Mouse (Mus musculus) ovary, postnatal 10 days (tissue): Measurements from ENCODE around the gene Il1f10.

Experiments used
- DNase-seq: peaks from one replicate; pipeline ENCODE4 v3.0.0; 2022; ENCODE audit warnings: low spot score

Il1f10 gene

GRCm38 (mm10) chr2:24290896-24291295 lies at the start of gene Il1f10:
Gene Il1f10 (plus strand): TSS chr2:24291196.
- DNase-seq, result no peak

DNA sequence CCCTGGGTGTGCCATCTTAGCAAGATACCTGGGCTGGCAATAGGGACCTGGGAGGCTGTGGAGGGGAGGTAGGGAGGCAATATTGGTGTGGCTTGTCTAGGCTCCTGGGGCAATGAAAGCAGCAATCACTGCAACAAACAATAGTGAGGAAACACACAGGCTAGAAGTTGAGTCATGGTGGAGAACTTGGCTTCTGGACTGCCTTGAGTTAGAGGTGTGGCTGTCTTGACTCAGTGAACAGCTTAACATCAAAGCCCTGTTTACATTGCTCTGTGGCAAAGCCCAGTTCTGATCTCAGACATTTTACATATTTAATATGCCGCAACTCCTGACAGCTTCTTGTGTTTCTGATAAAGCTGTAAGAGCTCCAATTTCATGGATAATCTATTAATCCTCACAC lies 23.5 kb upstream of the Il1f10 start:
- DNase-seq, result no peak

- no peak for DNase-seq
These were observed 17.4 kb upstream of the Il1f10 start for GRCm38 (mm10) chr2:24273619-24274018.

GRCm38 (mm10) chr2:24275146-24275545 lies 15.8 kb upstream of the Il1f10 start:
- no peak for DNase-seq

- no peak for DNase-seq
These were observed 14.3 kb upstream of the Il1f10 start, which contains the start of gene Il1f5 for GRCm38 (mm10) chr2:24276654-24277053. Gene Il1f5 (plus strand): TSS chr2:24276954.

- DNase-seq, result no peak
These were observed 3.6 kb downstream of the Il1f10 start for GRCm38 (mm10) chr2:24294616-24295015.

DNA sequence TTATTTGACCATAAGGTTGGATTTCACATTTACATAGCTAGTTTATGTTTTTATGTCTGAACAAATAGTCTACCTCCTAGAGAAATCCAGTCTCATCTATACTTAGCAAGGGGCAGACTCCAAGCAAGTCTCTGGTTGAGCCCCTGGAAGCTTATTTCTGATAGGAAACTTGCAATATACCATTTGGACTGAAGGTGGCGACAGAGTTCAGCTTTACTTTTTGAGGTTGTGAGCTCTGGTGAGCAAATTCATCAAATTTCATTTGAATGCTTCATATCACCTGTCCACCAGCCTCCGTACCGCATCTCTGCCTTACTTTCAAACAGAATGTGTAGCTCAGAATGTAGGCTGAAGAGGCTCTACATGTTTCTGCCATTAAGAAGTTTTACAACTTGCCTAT lies 5.8 kb downstream of the Il1f10 start:
- DNase-seq, result no peak

- no peak for DNase-seq
These were observed 20.5 kb downstream of the Il1f10 start for GRCm38 (mm10) chr2:24311302-24312001.

DNA sequence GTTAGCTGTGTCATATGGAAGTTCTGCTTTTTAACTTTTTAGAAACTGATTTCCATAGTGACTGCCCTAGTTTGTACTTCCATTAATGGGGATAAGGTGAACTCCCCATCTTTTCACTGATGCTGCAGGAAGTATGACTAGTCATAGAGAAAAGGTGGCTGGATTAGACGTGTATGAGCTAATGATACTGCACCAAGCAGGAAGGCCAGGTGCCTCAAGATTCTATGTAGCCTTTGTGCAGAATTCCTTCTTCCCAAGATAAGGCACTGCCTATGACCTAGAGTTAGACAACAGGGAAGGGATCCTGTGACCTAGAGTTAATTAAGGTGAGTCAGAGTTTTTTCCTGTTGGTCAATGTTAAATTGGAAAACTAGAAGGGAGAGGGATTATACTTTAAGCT lies 25.9 kb downstream of the Il1f10 start:
- DNase-seq, result no peak

DNA sequence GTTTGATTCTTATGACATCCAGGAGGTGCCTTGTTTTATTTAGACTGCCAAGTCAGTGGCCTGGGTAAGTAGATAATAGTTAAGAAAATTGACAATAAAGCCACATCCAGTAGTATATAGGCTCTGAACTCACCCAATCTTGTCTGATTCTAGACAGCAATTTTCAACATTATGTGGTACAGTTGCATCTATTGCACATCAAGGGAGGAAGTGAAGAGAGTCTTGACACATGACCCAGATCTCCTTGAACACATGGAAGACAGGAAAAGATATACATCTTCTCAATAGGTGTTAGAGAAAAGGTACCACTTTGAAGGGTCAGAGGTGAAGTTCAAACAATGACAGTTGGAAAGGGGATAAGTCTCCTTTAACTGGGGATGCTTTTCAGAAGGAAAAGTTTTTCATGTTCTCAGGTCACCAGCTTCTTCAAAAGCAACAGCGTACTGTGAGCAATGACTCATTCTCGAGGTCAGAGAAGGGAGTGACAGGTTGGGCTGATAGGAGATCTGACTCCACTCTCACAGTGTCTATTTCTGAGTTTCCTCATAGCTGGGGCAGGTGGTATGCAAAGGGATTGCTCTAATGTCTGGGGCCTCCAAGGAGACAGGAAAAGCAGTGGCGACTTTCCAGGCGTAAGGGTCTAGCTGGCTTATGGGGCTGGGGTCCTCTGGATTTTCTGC lies 27.1 kb downstream of the Il1f10 start:
- no peak for DNase-seq

DNA sequence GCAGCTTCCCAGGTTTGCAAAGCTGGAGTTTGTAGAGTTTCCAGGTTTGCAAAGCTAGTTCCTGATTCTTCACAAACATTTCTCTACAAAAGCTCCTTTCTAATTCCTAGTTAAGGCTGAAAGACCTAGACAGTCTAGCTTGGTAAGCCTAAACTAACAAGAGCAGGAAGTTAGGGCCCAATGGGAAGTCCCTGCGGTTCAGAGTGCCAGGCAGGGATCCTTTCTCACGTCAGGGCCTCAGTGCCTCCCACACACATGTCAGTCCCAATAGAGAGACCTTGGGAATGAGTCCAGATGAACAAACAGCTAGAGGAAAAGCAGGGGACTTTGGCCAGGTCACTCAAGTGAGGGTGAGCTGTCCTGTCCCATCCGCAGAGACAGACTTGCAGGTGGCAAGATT lies 44.3 kb downstream of the Il1f10 start:
- no peak for DNase-seq

- no peak for DNase-seq
These were observed 45.5 kb downstream of the Il1f10 start, which contains the start of gene Il1rn for GRCm38 (mm10) chr2:24336545-24336944. Gene Il1rn (plus strand): TSS chr2:24336853.

- DNase-seq, result no peak
These were observed 50.4 kb downstream of the Il1f10 start for GRCm38 (mm10) chr2:24341395-24341885.
